Mouse (Mus musculus): ENCODE data around the gene Cntrob. TPM values are rescaled to one million over a fixed set of nuclear protein-coding genes. Genes with fewer than 3 reads are reported as not detected.

Cntrob gene
- total RNA-seq, 2 experiments from 2014 or later = 19.2 to 27.1 TPM

DNA sequence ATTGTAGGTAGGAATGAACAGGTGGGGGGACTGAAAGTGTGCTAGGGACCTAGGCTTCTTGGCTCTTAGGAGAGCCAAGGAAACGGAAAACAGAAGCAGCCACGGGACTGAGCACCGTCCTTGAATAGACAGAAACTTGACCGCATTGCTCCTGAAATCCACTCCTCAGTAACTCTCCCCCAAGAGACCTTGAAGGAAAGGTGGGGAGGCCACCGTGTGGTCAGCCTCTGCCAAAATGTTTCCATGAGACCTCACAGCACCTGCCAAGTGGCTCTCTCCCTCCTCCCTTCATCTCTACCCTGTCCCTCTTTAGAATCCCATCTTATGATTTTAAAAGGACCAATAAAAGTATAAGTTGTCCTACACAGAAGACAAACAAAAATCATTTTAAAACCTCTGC is 46.3 kb downstream of the Cntrob start:
- intact Hi-C loops (cut with DNase I) = no loop called here
- DNase-seq (ENCODE audit: extremely low spot score in 1 of 2, low spot score in 2 of 2) = no peak
- TF ChIP-seq CTCF (IDR thresholded peaks at IDR 0.05) = no peak
- no peak overlapping the region for H3K4me3 ChIP-seq
- H3K27ac ChIP-seq = no peak overlapping the region

DNA sequence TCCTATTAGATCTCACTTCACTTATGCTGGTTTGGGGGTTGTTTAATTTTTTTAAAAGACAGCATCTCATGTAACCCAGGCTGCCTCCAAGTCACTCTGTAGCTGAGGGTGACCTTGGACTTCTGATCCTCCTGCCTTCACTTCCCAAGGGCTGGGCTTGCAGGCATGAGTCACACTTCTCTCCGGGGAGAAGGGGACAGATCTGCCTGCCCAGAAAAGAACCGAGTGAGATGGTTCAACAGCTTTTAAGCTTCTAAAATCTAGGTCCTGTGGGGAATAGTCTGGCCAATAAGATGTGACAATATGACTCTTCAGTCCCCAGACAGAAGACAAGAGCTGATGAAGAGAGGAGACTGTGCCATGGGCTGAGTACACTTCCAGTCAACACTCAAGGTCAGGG is 47.5 kb downstream of the Cntrob start:
- no peak overlapping the region for H3K4me3 ChIP-seq
- intact Hi-C loops (cut with DNase I) = no loop called here
- no peak for DNase-seq (ENCODE audit: extremely low spot score in 1 of 2, low spot score in 2 of 2)
- TF ChIP-seq CTCF (IDR thresholded peaks at IDR 0.05) = no peak
- no peak overlapping the region for H3K27ac ChIP-seq

- no peak for TF ChIP-seq CTCF (IDR thresholded peaks at IDR 0.05)
- DNase-seq (ENCODE audit: extremely low spot score in 1 of 2, low spot score in 2 of 2) = no peak
- Histone ChIP-seq H3K27ac (no peak overlapping the region), H3K4me3 (no peak overlapping the region)
- intact Hi-C loops (cut with DNase I) = no loop called here
Observed at GRCm38 (mm10) chr11:69275650-69276049, 47.9 kb downstream of the Cntrob start.

- peak; percentile 92 for TF ChIP-seq CTCF (IDR thresholded peaks at IDR 0.05)
- intact Hi-C loops (cut with DNase I) = no loop called here
- DNase-seq (ENCODE audit: extremely low spot score in 1 of 2, low spot score in 2 of 2) = peak; percentile 64 to 82
- no peak overlapping the region for H3K4me3 ChIP-seq
- no peak overlapping the region for H3K27ac ChIP-seq
Observed at GRCm38 (mm10) chr11:69272122-69272740, 51.3 kb downstream of the Cntrob start.

- Histone ChIP-seq H3K27ac (no peak overlapping the region), H3K4me3 (no peak overlapping the region)
- peak; percentile 62 to 73 for DNase-seq (ENCODE audit: extremely low spot score in 1 of 2, low spot score in 2 of 2)
- intact Hi-C loops (cut with DNase I) = loop anchor here (1.0 to 2.0 kb wide), 2 partner anchors 53 to 121 kb away; partner anchors contain the start of genes Cntrob and Trappc1
- TF ChIP-seq CTCF (IDR thresholded peaks at IDR 0.05) = peak; percentile 77
Observed at GRCm38 (mm10) chr11:69269575-69269974, 54.0 kb downstream of the Cntrob start.

DNA sequence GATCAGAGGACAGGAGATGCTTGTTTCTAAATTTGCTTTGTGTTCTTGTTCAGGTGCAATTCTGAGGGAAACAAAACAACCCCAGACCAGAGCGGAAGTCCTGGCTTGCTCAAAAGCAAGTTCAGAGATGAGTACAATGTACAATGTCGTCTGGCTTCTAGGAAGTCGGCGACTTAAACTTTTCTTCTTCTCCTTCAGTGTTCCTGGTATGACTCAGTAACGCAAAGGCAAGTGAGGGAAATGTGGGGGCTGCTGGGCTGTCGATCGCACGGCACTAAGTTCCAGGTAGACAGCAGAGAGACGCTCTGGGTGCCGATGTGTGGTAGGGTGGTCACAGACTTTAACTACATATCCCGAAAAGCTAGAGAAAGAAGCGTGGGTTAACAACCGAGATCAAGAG is 55.5 kb downstream of the Cntrob start:
- intact Hi-C loops (cut with DNase I) = loop anchor here (2.0 kb wide), 1 partner anchor 55 kb away; the partner anchor contains the start of genes Cntrob and Trappc1
- TF ChIP-seq CTCF (IDR thresholded peaks at IDR 0.05) = no peak
- DNase-seq (ENCODE audit: extremely low spot score in 1 of 2, low spot score in 2 of 2) = no peak
- H3K27ac ChIP-seq = no peak overlapping the region
- no peak overlapping the region for H3K4me3 ChIP-seq

DNA sequence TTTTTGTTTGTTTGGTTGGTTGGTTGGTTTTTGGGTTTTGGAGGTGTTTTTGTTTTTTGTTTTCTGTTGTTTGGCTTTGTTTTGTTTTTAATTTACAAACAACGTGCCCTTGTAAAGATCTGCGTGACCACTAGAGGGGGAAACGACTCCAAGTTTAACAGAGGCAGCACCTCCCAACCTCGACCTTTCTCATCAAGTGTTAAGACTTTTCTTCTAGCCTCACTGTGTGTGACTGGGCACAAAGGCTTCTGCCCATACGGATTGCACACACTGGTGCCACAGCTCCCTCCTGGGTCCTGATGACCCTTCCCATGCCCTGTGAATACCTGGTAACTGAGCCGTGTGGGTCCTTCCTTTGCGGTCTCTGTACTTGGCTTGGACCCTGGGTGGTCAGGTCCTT is 56.2 kb downstream of the Cntrob start:
- intact Hi-C loops (cut with DNase I) = no loop called here
- no peak overlapping the region for H3K4me3 ChIP-seq
- H3K27ac ChIP-seq = no peak overlapping the region
- DNase-seq (ENCODE audit: extremely low spot score in 1 of 2, low spot score in 2 of 2) = no peak
- peak; percentile 37 for TF ChIP-seq CTCF (IDR thresholded peaks at IDR 0.05)

GRCm38 (mm10) chr11:69266253-69266652 is 57.3 kb downstream of the Cntrob start:
- peak; percentile 67 to 79 for DNase-seq (ENCODE audit: extremely low spot score in 1 of 2, low spot score in 2 of 2)
- Histone ChIP-seq H3K27ac (peak overlapping the region; percentile 87), H3K4me3 (no peak overlapping the region)
- intact Hi-C loops (cut with DNase I) = no loop called here
- TF ChIP-seq CTCF (IDR thresholded peaks at IDR 0.05) = peak; percentile 23

DNA sequence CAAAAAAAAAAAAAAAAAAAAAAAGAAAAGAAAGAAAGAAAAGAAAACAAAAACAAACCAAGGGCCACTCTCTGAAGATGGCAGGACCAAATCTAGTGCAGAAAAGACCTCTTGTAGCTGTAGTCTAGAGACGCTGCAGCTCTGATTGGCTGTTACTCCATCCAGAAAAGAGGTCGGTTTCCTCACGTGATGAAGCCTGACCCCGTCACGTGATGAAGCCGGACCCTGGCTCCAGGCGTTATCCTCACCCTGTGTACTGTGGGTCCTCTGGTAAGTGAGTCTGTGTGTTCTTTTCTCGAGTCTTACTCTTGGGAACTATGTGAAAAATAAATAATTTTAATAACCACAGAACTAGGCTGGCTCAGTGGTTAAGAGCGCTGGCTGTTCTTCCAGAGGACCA is 58.2 kb downstream of the Cntrob start:
- intact Hi-C loops (cut with DNase I) = no loop called here
- TF ChIP-seq CTCF (IDR thresholded peaks at IDR 0.05) = no peak
- Histone ChIP-seq H3K27ac (peak overlapping the region; percentile 87), H3K4me3 (no peak overlapping the region)
- DNase-seq (ENCODE audit: extremely low spot score in 1 of 2, low spot score in 2 of 2) = no peak

GRCm38 (mm10) chr11:69264276-69264675 is 59.3 kb downstream of the Cntrob start:
- no peak for TF ChIP-seq CTCF (IDR thresholded peaks at IDR 0.05)
- Histone ChIP-seq H3K27ac (no peak overlapping the region), H3K4me3 (no peak overlapping the region)
- intact Hi-C loops (cut with DNase I) = no loop called here
- DNase-seq (ENCODE audit: extremely low spot score in 1 of 2, low spot score in 2 of 2) = no peak

DNA sequence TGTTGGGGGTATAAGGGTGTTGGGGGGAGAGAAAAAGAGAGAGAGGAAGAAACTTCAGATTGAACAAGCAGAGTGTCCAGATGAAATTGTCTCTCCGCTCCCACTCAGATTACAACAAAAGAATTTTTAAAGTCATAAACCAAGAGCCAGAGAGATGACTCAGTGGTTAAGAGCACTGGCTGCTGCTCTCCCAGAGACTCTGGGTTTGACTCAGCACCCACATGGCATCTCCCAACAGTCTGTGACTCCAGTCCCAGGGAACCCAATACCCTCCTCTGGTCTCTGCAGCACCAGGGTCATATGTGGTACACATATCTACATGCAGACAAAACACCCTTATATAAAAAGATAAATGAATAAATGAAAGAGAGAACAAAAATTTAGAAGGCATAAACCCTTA is 63.5 kb downstream of the Cntrob start:
- no peak overlapping the region for H3K27ac ChIP-seq
- TF ChIP-seq CTCF (IDR thresholded peaks at IDR 0.05) = no peak
- no peak for DNase-seq (ENCODE audit: extremely low spot score in 1 of 2, low spot score in 2 of 2)
- intact Hi-C loops (cut with DNase I) = no loop called here
- no peak overlapping the region for H3K4me3 ChIP-seq

- peak in 1 of 2 experiments; percentile 37 for DNase-seq (ENCODE audit: extremely low spot score in 1 of 2, low spot score in 2 of 2)
- Histone ChIP-seq H3K4me3 (no peak overlapping the region), H3K27ac (no peak overlapping the region)
- TF ChIP-seq CTCF (IDR thresholded peaks at IDR 0.05) = peak; percentile 62
- intact Hi-C loops (cut with DNase I) = loop anchor here (1.0 to 5.0 kb wide), 2 partner anchors 132 to 254 kb away; no protein-coding TSS in a partner anchor
Observed at GRCm38 (mm10) chr11:69258287-69258686, 65.3 kb downstream of the Cntrob start.

- DNase-seq (ENCODE audit: extremely low spot score in 1 of 2, low spot score in 2 of 2) = no peak
Observed at GRCm38 (mm10) chr11:69257807-69258206, 65.8 kb downstream of the Cntrob start.

More at GRCm38 (mm10) chr11:69257807-69258206, 65.8 kb downstream of the Cntrob start:
- Histone ChIP-seq H3K27ac (no peak overlapping the region), H3K4me3 (no peak overlapping the region)
- intact Hi-C loops (cut with DNase I) = loop anchor here (1.0 to 5.0 kb wide), 2 partner anchors 132 to 254 kb away; no protein-coding TSS in a partner anchor
- peak; percentile 78 for TF ChIP-seq CTCF (IDR thresholded peaks at IDR 0.05)
